Mouse (Mus musculus) layer of hippocampus, adult 8-10 months (tissue): ENCODE data around the gene Ifnb1. TPM values are rescaled to one million over a fixed set of nuclear protein-coding genes. Genes with fewer than 3 reads are reported as not detected.

Experiments
- DNase-seq, 2 experiments: peaks; one replicate each; pipeline ENCODE4 v3.0.0; 2022; ENCODE audit warnings: low spot score in 2 of 2
- total RNA-seq, 4 experiments: library from RNA; stranded (reverse); gene quantifications; 2 replicates each; pipeline ENCODE4 v1.2.4; 2022

Ifnb1 gene
- total RNA-seq, 4 experiments from 2014 or later: not detected

DNA sequence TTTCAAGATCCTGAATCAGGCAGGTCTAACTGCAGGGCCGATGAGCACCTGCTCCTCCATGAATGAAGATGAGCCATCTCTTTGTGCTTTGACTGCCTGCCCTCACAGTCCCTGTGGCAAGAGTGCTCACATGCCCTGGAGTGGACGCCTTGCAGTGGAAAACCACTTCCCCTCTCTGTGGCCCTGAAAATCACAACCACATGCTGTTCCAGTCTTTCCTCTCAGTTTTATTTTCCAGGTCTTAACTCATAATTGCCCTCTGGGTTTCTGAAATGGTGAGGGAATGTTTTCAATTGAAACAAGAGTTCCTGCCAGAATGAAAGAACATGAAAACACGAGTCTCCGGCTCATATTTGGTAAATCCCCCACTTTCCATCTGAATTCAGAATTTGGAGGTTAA lies 18.8 kb downstream of the Ifnb1 start:
- DNase-seq: no peak

GRCm38 (mm10) chr4:88501247-88501646 lies 21.3 kb downstream of the Ifnb1 start:
- DNase-seq: no peak

GRCm38 (mm10) chr4:88496321-88497018 lies 26.1 kb downstream of the Ifnb1 start:
- DNase-seq: no peak

- no peak for DNase-seq
Observed at GRCm38 (mm10) chr4:88489622-88490021, 33.0 kb downstream of the Ifnb1 start.

DNA sequence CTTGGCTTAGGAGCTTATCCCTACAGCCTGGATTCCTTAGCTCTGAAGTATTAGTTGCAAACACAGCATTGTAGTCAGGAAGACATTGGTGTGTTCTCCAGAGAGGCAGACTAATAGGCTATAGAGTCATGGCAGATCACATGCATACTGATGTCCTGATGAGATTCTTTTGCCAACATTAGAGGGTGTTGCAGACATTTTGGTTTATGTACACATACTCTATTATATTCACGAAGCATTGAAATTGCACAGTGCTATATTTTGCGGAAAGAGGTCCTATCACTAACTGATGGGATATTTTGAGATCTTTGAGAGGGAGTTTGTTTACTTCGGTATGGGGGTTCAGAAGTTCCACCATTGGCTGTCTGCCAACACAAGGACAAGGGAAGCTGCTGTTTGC lies 34.5 kb downstream of the Ifnb1 start:
- DNase-seq: no peak

DNA sequence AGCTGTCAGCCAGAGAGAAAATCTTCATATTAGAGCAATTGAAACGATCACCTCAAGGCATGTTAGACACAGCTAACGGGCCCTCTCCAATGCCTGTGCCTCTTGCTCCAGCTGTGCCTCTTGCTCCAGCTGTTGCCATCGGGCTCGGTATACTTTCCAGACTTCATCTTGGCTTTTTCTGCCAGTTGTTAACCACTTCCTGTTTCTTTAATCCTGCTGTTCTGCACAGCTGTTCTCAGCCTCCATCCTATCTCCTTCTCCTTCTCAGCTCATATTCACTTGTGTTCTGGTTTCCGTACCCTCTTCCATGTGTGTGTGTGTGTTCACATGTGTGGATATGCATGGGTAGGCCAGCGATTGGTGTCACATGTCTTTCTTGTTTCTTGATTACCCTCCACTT lies 42.4 kb downstream of the Ifnb1 start:
- DNase-seq: no peak

DNA sequence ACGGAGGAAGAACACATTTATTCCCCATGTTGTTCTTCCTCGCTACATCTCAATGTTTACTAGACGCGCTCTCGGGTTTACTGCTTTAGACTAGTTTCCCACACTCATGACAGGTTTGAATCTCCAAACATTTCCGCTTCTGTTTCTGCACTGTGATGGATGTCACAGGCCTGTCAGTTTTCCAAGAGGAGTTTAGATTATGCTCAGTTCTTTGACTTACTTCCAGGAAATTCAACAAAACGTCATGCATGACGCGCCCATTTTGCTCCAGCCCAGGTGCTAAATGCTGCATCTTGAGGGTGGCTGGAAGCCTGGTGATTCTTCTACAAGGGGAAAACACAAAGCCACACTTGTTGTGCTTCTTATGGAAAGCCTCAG lies 43.8 kb downstream of the Ifnb1 start:
- DNase-seq: no peak

DNA sequence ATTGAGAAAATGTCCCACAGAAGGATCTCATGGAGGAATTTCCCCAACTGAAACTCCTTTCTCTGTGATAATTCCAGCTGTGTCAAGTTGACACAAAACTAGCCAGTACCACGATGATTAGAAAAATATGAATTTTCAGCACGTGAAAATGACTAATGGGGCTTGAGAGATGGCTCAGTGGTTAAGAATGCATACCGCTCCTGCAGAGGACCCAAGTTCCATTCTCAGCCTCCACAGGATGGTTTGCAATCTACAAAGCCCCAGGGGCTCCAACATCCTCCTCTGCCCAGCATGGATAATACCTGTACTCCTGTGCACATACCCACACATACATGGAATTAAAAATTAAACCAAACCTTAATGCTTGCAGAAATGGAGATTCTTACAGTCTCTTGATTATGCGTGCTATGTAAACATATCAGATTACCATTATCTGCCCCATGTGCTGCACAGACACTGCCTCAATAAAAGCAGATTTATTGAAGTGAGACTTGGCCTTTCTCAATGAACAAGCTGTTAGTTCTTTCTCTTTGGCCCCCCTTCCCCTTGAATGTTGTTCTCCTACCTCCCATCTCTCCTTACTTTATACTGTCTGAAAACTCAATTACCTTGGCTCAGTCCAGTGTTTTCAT lies 44.3 kb downstream of the Ifnb1 start:
- DNase-seq: no peak

GRCm38 (mm10) chr4:88476511-88477210 lies 45.9 kb downstream of the Ifnb1 start:
- no peak for DNase-seq

GRCm38 (mm10) chr4:88476084-88476483 lies 46.5 kb downstream of the Ifnb1 start:
- no peak for DNase-seq

Other genes with a start within 250 kb of the Ifnb1 start
- 1 to 10 TPM; 1.0 to 2.8 (median 2.0) TPM for gene Hacd4, start 83.8 kb downstream of the Ifnb1 start, total RNA-seq
- not detected for gene Ifna15, start 35.5 kb upstream of the Ifnb1 start, total RNA-seq
- not detected for gene Ifna14, start 49.0 kb upstream of the Ifnb1 start, total RNA-seq
- gene Ifna9, start 69.6 kb upstream of the Ifnb1 start, total RNA-seq: not detected
- not detected for gene Ifna12, start 80.6 kb upstream of the Ifnb1 start, total RNA-seq
- not detected for gene C87499, start 111.6 kb upstream of the Ifnb1 start, total RNA-seq
- gene Ifna13, start 121.7 kb upstream of the Ifnb1 start, total RNA-seq: not detected
- not detected for gene Ifna16, start 154.2 kb upstream of the Ifnb1 start, total RNA-seq
- not detected for gene Ifna2, start 161.1 kb upstream of the Ifnb1 start, total RNA-seq
- not detected for gene Ifnab, start 168.6 kb upstream of the Ifnb1 start, total RNA-seq
- 1 to 10 TPM in 1 of 4 experiments, under 1 TPM in 3; 0.72 to 1.7 (median 0.82) TPM for gene Gm26566, start 199.0 kb upstream of the Ifnb1 start, total RNA-seq
- 100 to 1,000 TPM in 3 of 4 experiments, 10 to 100 TPM in 1; 96.8 to 117 (median 107) TPM for gene Klhl9, start 199.7 kb upstream of the Ifnb1 start, total RNA-seq
- not detected for gene Gm13271, start 232.1 kb upstream of the Ifnb1 start, total RNA-seq
- gene Gm13283, start 237.3 kb upstream of the Ifnb1 start, total RNA-seq: not detected